Mouse (Mus musculus) kidney, embryonic 16.5 days (tissue): ENCODE measurements around the gene Ankrd13d. TPM values are rescaled to one million over a fixed set of nuclear protein-coding genes. Genes with fewer than 3 reads are reported as not detected.
"Not testable (repeated sequence)": the region's sequence is repeated elsewhere in the genome, so short reads cannot be mapped to it uniquely, and the experiment has no call there.

Experiments used
- ATAC-seq: fragments of 200-750 bp; cut with Nextera tagmentation; 2 replicates; pipeline ENCODE4 v1.8.0; 2017; ENCODE audit warnings: moderate TSS enrichment; ENCODE audit not compliant: low FRiP score, low TSS enrichment
- H3K27ac ChIP-seq: fragments of 300-500 bp; sonication (generic); 2 replicates; pipeline ENCODE4 v1.5.1; 2014; ENCODE audit warnings: low read length
- H3K27me3 ChIP-seq: fragments of 300-500 bp; sonication (generic); 2 replicates; pipeline ENCODE4 v1.6.1; 2014; ENCODE audit warnings: low read length, control low read depth, mixed read lengths; ENCODE audit not compliant: insufficient read depth
- H3K36me3 ChIP-seq: fragments of 300-500 bp; sonication (generic); 2 replicates; pipeline ENCODE4 v1.6.1; 2014; ENCODE audit warnings: low read length, control low read depth, mixed read lengths; ENCODE audit not compliant: insufficient read depth
- H3K4me1 ChIP-seq: fragments of 300-500 bp; sonication (generic); 2 replicates; pipeline ENCODE4 v1.6.1; 2014; ENCODE audit warnings: low read length, control low read depth, mixed read lengths; ENCODE audit not compliant: insufficient read depth
- H3K4me2 ChIP-seq: fragments of 300-500 bp; sonication (generic); replicated peaks from 2 replicates; pipeline ENCODE4 v1.6.1; 2014; ENCODE audit warnings: low read depth, low read length
- H3K4me3 ChIP-seq: fragments of 300-500 bp; sonication (generic); 2 replicates; pipeline ENCODE4 v1.5.1; 2014; ENCODE audit warnings: mild to moderate bottlenecking, low read length
- H3K9ac ChIP-seq: fragments of 300-500 bp; sonication (generic); replicated peaks from 2 replicates; pipeline ENCODE4 v1.6.1; 2014; ENCODE audit warnings: low read length
- H3K9me3 ChIP-seq: fragments of 300-500 bp; sonication (generic); 2 replicates; pipeline ENCODE4 v1.6.1; 2016; ENCODE audit warnings: low read length, control low read depth
- WGBS: fragments of 180-500 bp; shearing (Covaris S2); extraction: QIAGEN DNeasy Blood & Tissue Kit; methylation state at CpG from one replicate; pipeline ENCODE4 v1.1.7; 2014; 5-methylcytosine and 5-hydroxymethylcytosine counted together
- polyA plus RNA-seq: library from polyadenylated mRNA; unstranded; fragments of >200 nt; fragmentation: Nextera tagmentation; extraction: Ambion mirVana; gene quantifications from 2 replicates; pipeline ENCODE4 v1.2.1, GENCODE M21; 2015

The Ankrd13d gene
- polyA plus RNA-seq, 1 experiment from 2014 or later, result 7.4 TPM

- Histone ChIP-seq H3K4me3 (no peak overlapping the region), H3K4me2 (no peak overlapping the region), H3K9me3 (no peaks in the 10 kb centered on the region), H3K4me1 (peaks cover 14% of the 10 kb centered on the region; the same call in 1 of the 2 replicates), H3K27ac (no peak overlapping the region), H3K27me3 (no peaks in the 10 kb centered on the region), H3K36me3 (no peaks in the 10 kb centered on the region), H3K9ac (no peak overlapping the region)
- 86% methylated on average over 7 of the region's 7 CpGs for WGBS
- no peak for ATAC-seq
These were observed 28.7 kb downstream of the Ankrd13d start for GRCm38 (mm10) chr19:4254230-4254629.

- H3K9me3 ChIP-seq, H3K4me1 ChIP-seq, H3K4me3 ChIP-seq, H3K27ac ChIP-seq, H3K4me2 ChIP-seq, ATAC-seq, H3K27me3 ChIP-seq, H3K36me3 ChIP-seq, H3K9ac ChIP-seq: not testable (repeated sequence)
- 58% methylated on average over 1 of the region's 1 CpGs for WGBS
These were observed 34.3 kb downstream of the Ankrd13d start for GRCm38 (mm10) chr19:4248683-4249082.

GRCm38 (mm10) chr19:4247010-4247409, 35.9 kb downstream of the Ankrd13d start:
- Histone ChIP-seq H3K9ac (no peak overlapping the region), H3K4me1 (no peaks in the 10 kb centered on the region), H3K9me3 (no peaks in the 10 kb centered on the region; the same call in 1 of the 2 replicates), H3K4me3 (no peak overlapping the region), H3K4me2 (no peak overlapping the region), H3K27ac (no peak overlapping the region), H3K36me3 (no peaks in the 10 kb centered on the region), H3K27me3 (no peaks in the 10 kb centered on the region)
- WGBS, result 53% methylated on average over 1 of the region's 1 CpGs
- no peak for ATAC-seq

- Histone ChIP-seq H3K9ac (no peak overlapping the region), H3K27me3 (no peaks in the 10 kb centered on the region), H3K36me3 (no peaks in the 10 kb centered on the region), H3K4me3 (no peak overlapping the region), H3K4me1 (peaks cover 3% of the 10 kb centered on the region), H3K9me3 (no peaks in the 10 kb centered on the region; the same call in 1 of the 2 replicates), H3K27ac (no peak overlapping the region), H3K4me2 (no peak overlapping the region)
- WGBS, result 83% methylated on average over 6 of the region's 6 CpGs
- no peak for ATAC-seq
These were observed 38.2 kb downstream of the Ankrd13d start for GRCm38 (mm10) chr19:4244775-4245174.

GRCm38 (mm10) chr19:4242416-4242815, 40.5 kb downstream of the Ankrd13d start:
- no peak overlapping the region for H3K9ac ChIP-seq
- H3K9me3 ChIP-seq, result no peaks in the 10 kb centered on the region; the same call in 1 of the 2 replicates
- H3K27me3 ChIP-seq, result no peaks in the 10 kb centered on the region
- no peak overlapping the region for H3K27ac ChIP-seq
- ATAC-seq, result no peak
- H3K4me2 ChIP-seq, result no peak overlapping the region
- 68% methylated on average over 3 of the region's 3 CpGs for WGBS
- H3K4me1 ChIP-seq, result peaks cover 11% of the 10 kb centered on the region
- H3K4me3 ChIP-seq, result no peak overlapping the region
- no peaks in the 10 kb centered on the region for H3K36me3 ChIP-seq

- H3K4me1 ChIP-seq, result peaks cover 11% of the 10 kb centered on the region
- 39% methylated on average over 8 of the region's 8 CpGs for WGBS
- no peaks in the 10 kb centered on the region for H3K27me3 ChIP-seq
- ATAC-seq, result no peak
- H3K27ac ChIP-seq, result no peak overlapping the region
- H3K9me3 ChIP-seq, result no peaks in the 10 kb centered on the region; the same call in 1 of the 2 replicates
- no peaks in the 10 kb centered on the region for H3K36me3 ChIP-seq
- no peak overlapping the region for H3K4me3 ChIP-seq
- no peak overlapping the region for H3K4me2 ChIP-seq
- H3K9ac ChIP-seq, result no peak overlapping the region
These were observed 42.7 kb downstream of the Ankrd13d start for GRCm38 (mm10) chr19:4240247-4240668.

- Histone ChIP-seq H3K27ac (no peak overlapping the region), H3K9ac (no peak overlapping the region)
These were observed 48.4 kb downstream of the Ankrd13d start for GRCm38 (mm10) chr19:4234548-4234947.

GRCm38 (mm10) chr19:4232651-4233050, 50.3 kb downstream of the Ankrd13d start:
- 83% methylated on average over 7 of the region's 7 CpGs for WGBS
- no peak for ATAC-seq
- Histone ChIP-seq H3K27me3 (no peaks in the 10 kb centered on the region), H3K27ac (peak overlapping the region; percentile 92; the same call in 1 of the 2 replicates), H3K4me2 (peak overlapping the region; percentile 85), H3K9ac (peak overlapping the region; percentile 75), H3K9me3 (no peaks in the 10 kb centered on the region), H3K4me1 (peaks cover 34% of the 10 kb centered on the region), H3K4me3 (peak overlapping the region; percentile 54), H3K36me3 (no peaks in the 10 kb centered on the region)

More at GRCm38 (mm10) chr19:4234548-4234947, 48.4 kb downstream of the Ankrd13d start:
- Histone ChIP-seq H3K27me3 (no peaks in the 10 kb centered on the region), H3K36me3 (no peaks in the 10 kb centered on the region), H3K9me3 (no peaks in the 10 kb centered on the region), H3K4me2 (no peak overlapping the region), H3K4me3 (no peak overlapping the region), H3K4me1 (peaks cover 29% of the 10 kb centered on the region)
- no peak for ATAC-seq
- WGBS, result 81% methylated on average over 4 of the region's 4 CpGs

- Histone ChIP-seq H3K27ac (peak overlapping the region; percentile 92), H3K4me3 (peak overlapping the region; percentile 54), H3K27me3 (no peaks in the 10 kb centered on the region), H3K4me1 (peaks cover 34% of the 10 kb centered on the region), H3K9ac (peak overlapping the region; percentile 75), H3K36me3 (no peaks in the 10 kb centered on the region), H3K9me3 (no peaks in the 10 kb centered on the region), H3K4me2 (peak overlapping the region; percentile 85)
- no peak for ATAC-seq
- WGBS, result 36% methylated on average over 2 of the region's 2 CpGs
These were observed 50.8 kb downstream of the Ankrd13d start for GRCm38 (mm10) chr19:4232186-4232572.

GRCm38 (mm10) chr19:4231253-4232185, 51.4 kb downstream of the Ankrd13d start, which contains the start of gene Pold4:
Gene Pold4, plus strand, starts transcription at chr19:4231899.
- WGBS, result 10% methylated on average over 26 of the region's 26 CpGs
- H3K9ac ChIP-seq, result peak within 1 kb of the TSS; percentile 75
- peak within 1 kb of the TSS; percentile 54 for H3K4me3 ChIP-seq
- peak within 1 kb of the TSS; percentile 85 for H3K4me2 ChIP-seq
- peaks cover 34% of the 10 kb centered on the region for H3K4me1 ChIP-seq
- H3K9me3 ChIP-seq, result no peaks in the 10 kb centered on the region
- peak within 1 kb of the TSS; percentile 93 for H3K27ac ChIP-seq
- ATAC-seq, result peak; percentile 83
- no peaks in the 10 kb centered on the region for H3K27me3 ChIP-seq
- no peaks in the 10 kb centered on the region for H3K36me3 ChIP-seq
